Mouse (Mus musculus) kidney, adult 11 months (tissue): ENCODE measurements around the gene Aldh3b3.

ENCODE experiments used
- DNase-seq: peaks from one replicate; pipeline ENCODE4 v3.0.0; 2022

Aldh3b3 gene

DNA sequence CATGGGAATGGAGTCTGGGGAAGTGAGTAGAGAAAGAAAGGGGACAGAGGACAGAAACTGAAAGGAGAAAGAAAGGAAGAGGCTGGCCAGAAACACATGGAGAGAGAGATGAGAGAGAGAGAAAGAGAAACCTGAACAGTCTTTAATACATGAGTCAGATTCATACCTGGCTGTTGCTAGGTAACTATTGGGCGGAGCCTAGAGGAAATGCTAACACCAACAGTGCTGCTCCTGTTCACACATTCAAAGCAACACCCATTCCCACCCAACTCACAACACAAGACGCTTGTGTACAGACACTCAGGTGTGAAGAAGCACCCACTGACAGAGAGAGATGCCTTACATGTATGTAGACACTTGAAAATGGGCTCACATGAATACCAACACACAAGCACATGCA, 17.4 kb downstream of the Aldh3b3 start:
- no peak for DNase-seq

- DNase-seq, result peak; percentile 72
These were observed 21.9 kb downstream of the Aldh3b3 start for GRCm38 (mm10) chr19:3980309-3980708.

- DNase-seq, result no peak
These were observed 22.5 kb downstream of the Aldh3b3 start for GRCm38 (mm10) chr19:3980917-3981316.

- peak; percentile 52 for DNase-seq
These were observed 25.2 kb downstream of the Aldh3b3 start for GRCm38 (mm10) chr19:3983527-3984200.

GRCm38 (mm10) chr19:3985261-3985681, 26.8 kb downstream of the Aldh3b3 start:
- peak; percentile 95 for DNase-seq

DNA sequence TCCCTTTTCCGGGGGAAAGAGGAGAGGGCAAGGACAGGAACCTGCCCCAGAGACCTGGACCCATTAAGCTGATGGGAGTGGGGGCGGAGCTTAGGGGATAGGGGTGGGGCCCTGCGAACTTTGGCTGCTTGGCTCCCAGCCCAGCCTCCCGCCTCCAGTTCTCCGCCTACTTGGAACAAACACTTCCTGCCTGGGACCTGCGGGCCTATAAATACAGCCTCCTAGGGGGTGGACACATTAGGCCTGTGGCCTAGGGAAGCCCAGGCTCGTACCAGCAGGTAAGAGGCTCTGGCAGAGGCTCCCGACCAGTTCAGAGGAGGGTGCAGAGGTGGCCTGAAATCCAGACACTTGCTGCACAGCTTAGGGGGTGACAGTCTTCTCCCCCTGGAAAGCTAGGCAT, 27.9 kb downstream of the Aldh3b3 start, which contains the start of gene Acy3:
Gene Acy3 (plus strand): TSS at position 237 of the 400 bp plus-strand sequence.
- DNase-seq, result peak; percentile 97

- no peak for DNase-seq
These were observed 29.6 kb downstream of the Aldh3b3 start for GRCm38 (mm10) chr19:3988066-3988465.

DNA sequence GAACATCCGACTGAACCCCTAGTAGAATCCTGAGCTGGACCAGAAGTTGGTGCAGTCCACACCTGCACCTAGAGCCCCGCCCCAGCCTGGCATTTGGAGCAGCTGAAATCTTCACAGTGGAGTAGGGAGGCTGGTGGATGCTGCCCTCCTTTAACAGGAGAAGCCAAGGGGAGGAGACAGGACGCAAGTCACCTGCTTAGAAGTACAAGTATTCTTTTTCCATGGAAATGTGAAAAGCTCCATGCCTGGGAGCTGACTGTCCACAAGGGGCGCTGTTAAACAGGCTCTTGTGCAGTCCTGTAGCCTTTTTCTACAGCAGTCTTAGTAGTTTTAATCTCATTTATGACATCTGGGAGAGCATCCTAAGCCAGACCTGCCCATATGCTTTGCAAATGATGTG, 30.3 kb downstream of the Aldh3b3 start:
- DNase-seq, result no peak

DNA sequence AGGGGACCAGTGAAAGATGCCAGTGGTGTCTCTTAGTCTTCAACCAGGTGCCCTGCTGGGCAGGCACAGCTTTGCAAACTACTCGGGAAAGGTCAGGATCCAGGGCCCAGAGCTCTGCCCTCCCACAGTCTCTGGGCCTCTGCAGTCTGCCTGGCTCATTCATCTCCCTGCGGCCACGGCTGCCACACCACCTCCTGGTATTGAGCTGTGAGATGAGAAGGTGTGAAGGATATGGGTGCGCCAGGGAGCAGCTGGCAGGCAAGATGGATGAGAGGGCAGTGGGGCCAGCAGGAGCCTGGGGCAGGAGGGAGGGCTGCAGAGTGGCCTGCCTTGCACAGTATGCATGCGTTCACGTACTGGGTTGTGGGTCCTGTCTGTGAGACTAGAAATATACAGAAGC, 32.4 kb downstream of the Aldh3b3 start:
- no peak for DNase-seq

DNA sequence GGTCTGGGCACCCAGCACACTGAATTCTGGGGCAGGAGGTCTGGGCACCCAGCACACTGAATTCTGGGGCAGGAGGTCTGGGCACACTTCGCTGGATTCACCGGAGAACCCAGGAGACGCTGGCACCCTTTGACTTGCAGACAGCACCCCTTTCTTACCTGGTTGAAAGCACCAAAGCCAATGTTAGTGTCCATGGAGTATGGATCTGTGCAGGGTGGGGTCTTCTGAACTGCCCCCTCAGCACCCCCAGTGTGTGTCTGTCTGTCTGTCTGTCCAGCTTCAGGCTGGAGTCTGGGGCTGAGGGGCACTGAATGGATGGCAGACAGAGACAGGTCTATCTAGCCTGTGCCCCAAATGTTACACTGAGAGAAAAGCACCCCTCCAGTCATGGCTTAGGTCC, 33.1 kb downstream of the Aldh3b3 start:
- no peak for DNase-seq

GRCm38 (mm10) chr19:3991966-3992365, 33.5 kb downstream of the Aldh3b3 start:
- DNase-seq, result no peak

DNA sequence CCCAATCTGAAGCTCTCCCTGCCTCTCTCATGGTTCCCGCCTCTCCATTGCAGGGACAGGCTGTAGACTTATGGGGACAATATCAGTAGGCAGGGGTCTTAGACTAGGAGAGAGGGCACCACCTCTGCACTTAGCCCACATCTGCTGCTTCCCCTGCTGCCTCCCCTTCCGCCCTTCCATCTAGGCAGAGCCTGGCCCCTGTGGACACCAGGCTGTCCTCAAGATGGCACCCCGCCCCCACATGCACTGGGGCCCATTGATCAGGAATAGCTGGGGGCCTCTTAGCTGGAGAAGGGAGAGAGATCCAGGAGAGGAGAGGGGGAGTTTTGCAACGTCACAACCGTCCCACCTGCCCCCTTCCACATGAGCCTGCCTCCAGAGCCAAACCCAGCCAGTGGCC, 34.0 kb downstream of the Aldh3b3 start, which contains the start of gene Tbx10:
Gene Tbx10 (plus strand): TSS at position 337 of the 400 bp plus-strand sequence.
- no peak for DNase-seq

DNA sequence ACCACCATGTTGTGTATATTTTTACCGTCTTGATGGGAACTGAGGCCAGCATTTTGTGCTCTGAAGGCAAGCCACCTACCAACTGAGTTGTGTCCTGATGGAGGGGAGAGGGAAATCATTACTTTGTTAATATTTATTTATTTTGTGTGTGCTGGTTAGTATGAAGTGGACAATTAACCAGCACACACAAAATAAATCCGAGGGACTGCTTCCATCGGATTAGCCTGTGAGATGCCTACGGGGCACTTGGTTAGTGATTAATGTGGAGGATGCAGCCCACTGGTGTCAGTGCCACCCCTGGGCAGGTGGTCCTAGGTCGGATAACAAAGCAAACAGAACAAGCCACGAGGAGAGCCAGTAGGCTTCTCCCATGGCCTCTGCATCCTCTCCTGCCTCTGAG, 36.5 kb downstream of the Aldh3b3 start:
- no peak for DNase-seq

DNA sequence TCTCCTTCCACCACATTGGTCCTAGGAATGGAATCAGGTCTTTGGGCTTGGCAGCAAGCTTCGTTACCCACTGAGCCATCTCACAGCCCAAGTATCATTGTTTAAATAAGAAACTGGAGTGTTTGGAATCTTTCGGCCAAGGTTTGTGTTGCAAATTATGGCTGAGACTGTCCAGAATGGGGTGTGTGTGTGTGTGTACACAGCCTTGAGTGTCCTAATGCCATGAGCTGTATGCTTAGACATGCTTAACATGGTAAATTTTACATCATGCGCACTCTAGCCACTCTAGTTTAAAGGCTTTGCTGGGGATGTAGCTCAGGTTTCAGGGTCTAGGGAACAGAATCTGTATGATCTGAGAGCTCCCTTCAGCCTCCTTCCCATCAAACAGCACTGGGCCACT, 37.1 kb downstream of the Aldh3b3 start:
- DNase-seq, result no peak

DNA sequence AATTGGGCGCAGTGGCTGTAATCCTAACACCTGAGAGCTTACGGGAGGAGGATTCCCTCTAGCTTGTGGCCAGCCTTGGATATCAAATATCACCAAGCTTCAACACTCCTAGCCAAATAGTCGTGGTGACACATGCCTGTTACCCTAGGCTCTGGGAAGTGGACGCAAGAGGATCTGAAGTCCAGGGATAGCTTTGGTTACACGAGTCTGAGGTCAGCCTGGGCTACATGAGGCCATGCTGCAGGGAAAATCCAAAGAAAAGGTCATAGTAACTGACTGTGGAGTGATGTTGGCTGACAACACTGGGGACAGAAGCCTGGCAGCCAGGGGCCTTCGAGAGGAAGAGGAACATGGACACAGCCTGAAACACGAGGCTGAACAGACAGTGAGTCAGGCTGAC, 37.7 kb downstream of the Aldh3b3 start:
- DNase-seq, result no peak

- peak; percentile 60 for DNase-seq
These were observed 38.3 kb downstream of the Aldh3b3 start for GRCm38 (mm10) chr19:3996747-3997146.

GRCm38 (mm10) chr19:3997231-3997630, 38.8 kb downstream of the Aldh3b3 start:
- no peak for DNase-seq

- DNase-seq, result no peak
These were observed 39.9 kb downstream of the Aldh3b3 start for GRCm38 (mm10) chr19:3998335-3998734.

GRCm38 (mm10) chr19:3999121-3999730, 40.8 kb downstream of the Aldh3b3 start:
- no peak for DNase-seq

DNA sequence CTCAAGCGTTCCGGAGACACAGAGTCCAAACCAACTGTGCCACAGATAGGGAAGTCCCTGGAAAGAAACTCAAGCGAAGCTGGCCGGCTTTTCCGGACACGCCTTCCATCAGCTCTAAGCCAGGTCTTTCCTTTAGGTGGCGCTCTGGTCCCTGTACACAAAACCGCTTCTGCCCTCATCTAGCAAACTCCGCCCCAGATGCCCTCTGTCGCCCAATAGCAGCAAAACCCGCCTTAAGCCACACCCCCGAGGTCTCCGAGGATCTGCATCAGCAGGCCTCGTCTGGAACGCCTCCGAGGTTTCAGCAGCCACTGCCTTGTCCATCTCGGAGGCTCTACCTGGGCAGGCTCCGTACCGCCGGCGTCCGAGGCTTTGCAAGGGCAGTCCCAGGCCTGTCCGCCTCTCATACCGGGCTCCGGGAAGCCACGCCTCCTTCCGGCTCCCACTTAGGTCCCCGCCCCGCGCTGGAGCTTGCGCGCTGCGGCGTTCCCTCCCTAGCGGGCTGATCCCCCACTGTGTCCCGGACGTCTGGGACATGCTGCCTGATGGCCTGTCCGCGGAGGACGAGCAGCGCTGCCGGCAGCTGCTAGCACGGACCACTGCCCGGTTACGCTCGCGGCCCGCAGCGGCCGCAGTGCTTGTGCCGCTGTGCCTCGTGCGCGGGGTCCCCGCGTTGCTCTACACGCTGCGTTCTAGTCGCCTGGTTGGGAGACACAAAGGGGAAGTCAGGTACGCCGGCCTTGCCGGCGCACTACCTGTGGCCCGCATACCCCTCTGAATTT, 41.9 kb downstream of the Aldh3b3 start, which contains the start of the genes Nudt8 and Gm49405:
Gene Nudt8 (plus strand): TSS at position 462 of the 782 bp plus-strand sequence.
Gene Gm49405 (plus strand): TSS at position 508 of the 782 bp plus-strand sequence.
- DNase-seq, result peak; percentile 99

DNA sequence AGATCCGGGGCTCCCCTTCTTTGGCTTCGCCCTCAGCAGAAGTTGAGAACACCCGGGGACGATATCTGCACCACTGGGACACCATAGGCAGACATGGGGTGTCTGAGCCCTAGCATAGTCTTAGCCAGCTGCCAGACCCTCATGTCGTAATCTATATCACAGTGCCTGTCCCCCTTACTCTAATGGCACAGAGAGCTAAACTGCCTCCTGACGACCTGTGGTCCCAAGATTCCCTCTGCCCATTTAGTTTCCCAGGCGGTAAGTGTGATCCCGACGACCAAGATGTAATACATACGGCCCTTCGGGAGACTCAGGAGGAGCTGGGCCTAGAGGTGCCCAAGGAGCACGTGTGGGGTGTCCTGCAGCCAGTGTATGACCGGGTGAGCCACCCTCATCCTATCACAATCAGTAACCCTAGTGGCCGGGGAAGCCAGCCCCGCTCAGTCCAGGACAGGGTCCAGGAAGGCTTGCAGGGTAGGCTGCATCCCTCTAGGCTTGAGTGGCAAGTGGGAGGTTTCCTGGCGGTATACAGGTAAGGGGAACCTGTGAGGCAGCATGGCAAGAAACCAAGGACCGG, 42.6 kb downstream of the Aldh3b3 start:
- no peak for DNase-seq

GRCm38 (mm10) chr19:4001752-4002151, 43.3 kb downstream of the Aldh3b3 start:
- DNase-seq, result no peak

DNA sequence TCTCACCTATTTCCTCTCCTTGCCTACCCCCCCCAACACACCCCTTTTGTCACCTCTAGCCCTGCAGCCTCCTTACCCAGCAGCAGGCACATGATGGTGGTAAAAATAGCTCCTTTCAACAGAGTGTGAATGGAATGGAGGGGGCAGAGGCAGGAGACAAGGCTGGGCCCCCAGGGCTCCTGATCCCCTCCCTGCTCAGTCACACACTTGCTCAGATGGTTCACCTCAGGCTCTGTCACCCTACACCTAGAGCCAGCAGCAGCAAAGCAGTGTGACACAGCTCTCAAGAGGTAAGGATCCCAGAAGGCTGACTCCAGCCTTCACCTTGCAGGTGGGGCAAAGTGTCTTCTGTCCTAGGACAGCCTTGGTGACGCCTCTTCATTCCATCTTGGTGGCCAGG, 44.7 kb downstream of the Aldh3b3 start, which contains the start of gene Doc2g:
Gene Doc2g (plus strand): TSS at position 202 of the 400 bp plus-strand sequence.
- DNase-seq, result no peak
